Mouse (Mus musculus) heart, postnatal 0 days (tissue): Measurements from ENCODE around the gene Colec11. TPM values are rescaled to one million over a fixed set of nuclear protein-coding genes. Genes with fewer than 3 reads are reported as not detected.

Experiments
- ATAC-seq: fragments of 200-750 bp; cut with Nextera tagmentation; 2 replicates; pipeline ENCODE4 v1.8.0; 2017; ENCODE audit warnings: low read depth, moderate number of reproducible peaks, moderate library complexity; ENCODE audit not compliant: insufficient read depth
- DNase-seq: peaks from one replicate; pipeline ENCODE4 v3.0.0-alpha.2; 2016; ENCODE audit warnings: low spot score
- H3K27ac ChIP-seq: fragments of 300-500 bp; sonication (generic); 2 replicates; pipeline ENCODE4 v1.5.1; 2014; ENCODE audit warnings: low read depth, mild to moderate bottlenecking
- H3K27me3 ChIP-seq: fragments of 300-500 bp; sonication (generic); 2 replicates; pipeline ENCODE4 v1.6.1; 2014; ENCODE audit warnings: low read length, mixed read lengths; ENCODE audit not compliant: control insufficient read depth, insufficient read depth
- H3K36me3 ChIP-seq: fragments of 300-500 bp; sonication (generic); replicated peaks from 2 replicates; pipeline ENCODE4 v1.6.1; 2014; ENCODE audit warnings: low read length, mixed read lengths; ENCODE audit not compliant: control insufficient read depth, insufficient read depth
- H3K4me1 ChIP-seq: fragments of 300-500 bp; sonication (generic); 2 replicates; pipeline ENCODE4 v1.6.1; 2014; ENCODE audit warnings: antibody characterized with exemption; ENCODE audit not compliant: control insufficient read depth, insufficient read depth
- H3K4me2 ChIP-seq: fragments of 300-500 bp; sonication (generic); 2 replicates; pipeline ENCODE4 v1.6.1; 2014; ENCODE audit warnings: low read depth, mild to moderate bottlenecking, low read length, moderate library complexity
- H3K4me3 ChIP-seq: fragments of 300-500 bp; sonication (generic); 2 replicates; pipeline ENCODE4 v1.5.1; 2014; ENCODE audit warnings: low read depth, low read length
- H3K9ac ChIP-seq: fragments of 300-500 bp; sonication (generic); replicated peaks from 2 replicates; pipeline ENCODE4 v1.6.1; 2014; ENCODE audit warnings: low read depth, low read length, mixed read lengths
- H3K9me3 ChIP-seq: fragments of 300-500 bp; sonication (generic); replicated peaks from 2 replicates; pipeline ENCODE4 v1.6.1; 2016; ENCODE audit warnings: low read length; ENCODE audit not compliant: control insufficient read depth
- CTCF ChIP-seq: IDR thresholded peaks from 2 replicates; pipeline ENCODE4 v1.5.1; 2016; ENCODE audit warnings: antibody characterized with exemption, control low read depth, low read depth
- EP300 ChIP-seq: IDR thresholded peaks from 2 replicates; pipeline ENCODE4 v1.6.1; 2016; ENCODE audit warnings: antibody characterized with exemption, low read depth
- WGBS: fragments of 180-500 bp; shearing (Covaris S2); extraction: QIAGEN DNeasy Blood & Tissue Kit; methylation state at CpG from one replicate; pipeline ENCODE4 v1.1.7; 2014; 5-methylcytosine and 5-hydroxymethylcytosine counted together
- polyA plus RNA-seq: library from polyadenylated mRNA; unstranded; fragments of >200 nt; fragmentation: Nextera tagmentation; extraction: Ambion mirVana; gene quantifications from 2 replicates; pipeline ENCODE4 v1.2.1, GENCODE M21; 2015
- total RNA-seq: library from RNA; depleted of rRNA; stranded (reverse); fragments of >200 nt; gene quantifications from 2 replicates; pipeline ENCODE4 v1.2.3, GENCODE M21; 2014; ENCODE audit warnings: low replicate concordance

The Colec11 gene
- total and polyA plus RNA-seq, 2 experiments from 2014 or later = 18.4 to 28.1 TPM

- TF ChIP-seq EP300 (no peak), CTCF (peak; percentile 37)
- DNase-seq = no peak
Observed at GRCm38 (mm10) chr12:28579132-28579531, 44.0 kb downstream of the Colec11 start.

GRCm38 (mm10) chr12:28578147-28578546, 45.0 kb downstream of the Colec11 start:
- ATAC-seq (no peak), DNase-seq (no peak)
- no peaks in the 10 kb centered on the region for H3K27me3 ChIP-seq
- WGBS = 72% methylated on average over 3 of the region's 3 CpGs
- H3K4me3 ChIP-seq = no peak overlapping the region
- H3K4me2 ChIP-seq = no peak overlapping the region
- H3K9me3 ChIP-seq = no peaks in the 10 kb centered on the region
- TF ChIP-seq EP300 (no peak), CTCF (no peak)
- H3K4me1 ChIP-seq = no peaks in the 10 kb centered on the region
- no peak overlapping the region for H3K27ac ChIP-seq
- H3K9ac ChIP-seq = no peak overlapping the region
- no peaks in the 10 kb centered on the region for H3K36me3 ChIP-seq

More at GRCm38 (mm10) chr12:28579132-28579531, 44.0 kb downstream of the Colec11 start:
- ATAC-seq = no peak
- H3K9ac ChIP-seq = no peak overlapping the region
- 27% methylated on average over 4 of the region's 4 CpGs for WGBS
- no peak overlapping the region for H3K4me3 ChIP-seq
- H3K4me1 ChIP-seq = no peaks in the 10 kb centered on the region
- H3K9me3 ChIP-seq = no peaks in the 10 kb centered on the region
- no peak overlapping the region for H3K27ac ChIP-seq
- H3K36me3 ChIP-seq = no peaks in the 10 kb centered on the region
- H3K4me2 ChIP-seq = no peak overlapping the region
- H3K27me3 ChIP-seq = no peaks in the 10 kb centered on the region

GRCm38 (mm10) chr12:28575366-28576070, 47.7 kb downstream of the Colec11 start:
- Histone ChIP-seq H3K9ac (no peak overlapping the region), H3K27me3 (no peaks in the 10 kb centered on the region)
- WGBS = 47% methylated on average over 6 of the region's 6 CpGs

GRCm38 (mm10) chr12:28572241-28572640, 50.9 kb downstream of the Colec11 start:
- TF ChIP-seq EP300 = no peak
- TF ChIP-seq CTCF = no peak
- H3K9me3 ChIP-seq = no peaks in the 10 kb centered on the region

More at GRCm38 (mm10) chr12:28575366-28576070, 47.7 kb downstream of the Colec11 start:
- ATAC-seq (no peak), DNase-seq (no peak)
- Histone ChIP-seq H3K27ac (no peak overlapping the region), H3K4me3 (no peak overlapping the region), H3K36me3 (no peaks in the 10 kb centered on the region), H3K9me3 (no peaks in the 10 kb centered on the region), H3K4me1 (no peaks in the 10 kb centered on the region), H3K4me2 (no peak overlapping the region)
- TF ChIP-seq CTCF = no peak
- no peak for TF ChIP-seq EP300

GRCm38 (mm10) chr12:28552299-28552698, 70.9 kb downstream of the Colec11 start, which contains the start of gene Dcdc2c:
TSS of gene Dcdc2c (minus strand) at chr12:28552399.
- Histone ChIP-seq H3K27me3 (0 out of 2 replicates have a peak, but pooled peaks cover 4% of the 10 kb centered on the region), H3K9me3 (no peaks in the 10 kb centered on the region), H3K4me2 (0 out of 2 replicates have a peak within 1 kb of the TSS, but pooled peaks have one; percentile 15), H3K27ac (no peak within 1 kb of the TSS), H3K36me3 (no peaks in the 10 kb centered on the region), H3K9ac (no peak within 1 kb of the TSS), H3K4me3 (no peak within 1 kb of the TSS), H3K4me1 (no peaks in the 10 kb centered on the region)
- no peak for ATAC-seq
- 60% methylated on average over 15 of the region's 15 CpGs for WGBS
- TF ChIP-seq EP300 (no peak), CTCF (no peak)
- no peak for DNase-seq

More at GRCm38 (mm10) chr12:28572241-28572640, 50.9 kb downstream of the Colec11 start:
- Histone ChIP-seq H3K4me2 (no peak overlapping the region), H3K27me3 (no peaks in the 10 kb centered on the region), H3K9ac (no peak overlapping the region), H3K36me3 (no peaks in the 10 kb centered on the region), H3K4me3 (no peak overlapping the region), H3K4me1 (no peaks in the 10 kb centered on the region), H3K27ac (no peak overlapping the region)
- ATAC-seq = no peak
- DNase-seq = no peak
- WGBS = 78% methylated on average over 2 of the region's 2 CpGs
